Mouse (Mus musculus) left cerebral cortex, postnatal 36 days (tissue): ENCODE measurements around the gene Atp13a4. TPM values are rescaled to one million over a fixed set of nuclear protein-coding genes. Genes with fewer than 3 reads are reported as not detected.

Experiments
- DNase-seq, 2 experiments: peaks; one replicate each; pipeline ENCODE4 v3.0.0; 2021 to 2022; ENCODE audit warnings: low spot score in 2 of 2, mixed read lengths in 1 of 2
- intact Hi-C: fragments of 180-260 bp; cut with DNase I; formaldehyde crosslinking; loops from one replicate; pipeline ENCODE4 v1.15.1; 2025
- total RNA-seq, 2 experiments: library from RNA; stranded (reverse); gene quantifications; 2 replicates each; pipeline ENCODE4 v1.2.3; 2021

Gene Atp13a4
- total RNA-seq, 2 experiments from 2014 or later: 10.3 to 12.7 TPM

GRCm38 (mm10) chr16:29504198-29504597, 40.5 kb downstream of the Atp13a4 start:
- intact Hi-C loops: no loop called here
- peak in 1 of 2 experiments; percentile 22 for DNase-seq

DNA sequence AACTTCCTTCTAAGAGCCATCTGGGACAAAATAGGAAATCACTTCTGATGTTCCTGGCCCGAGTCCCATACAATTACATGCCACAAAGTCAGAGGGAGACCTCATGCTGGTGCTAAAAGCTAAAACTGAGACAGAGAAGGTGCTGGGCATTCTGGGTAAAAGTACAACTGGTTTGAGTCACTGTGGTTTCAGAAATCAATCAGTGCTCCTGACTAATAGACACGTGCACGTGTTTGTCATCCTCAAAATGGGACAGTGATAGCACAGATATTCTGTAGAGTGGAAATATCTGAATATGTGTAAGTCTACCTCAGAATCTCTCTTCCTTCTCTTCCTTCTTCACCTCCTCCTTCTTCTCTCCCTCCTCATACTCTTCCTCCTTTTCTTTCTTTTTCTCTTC, 53.6 kb downstream of the Atp13a4 start:
- no peak for DNase-seq
- intact Hi-C loops: no loop called here

GRCm38 (mm10) chr16:29481439-29481838, 63.2 kb downstream of the Atp13a4 start:
- intact Hi-C loops: no loop called here
- DNase-seq: no peak

GRCm38 (mm10) chr16:29480396-29480795, 64.3 kb downstream of the Atp13a4 start:
- no peak for DNase-seq
- intact Hi-C loops: no loop called here

DNA sequence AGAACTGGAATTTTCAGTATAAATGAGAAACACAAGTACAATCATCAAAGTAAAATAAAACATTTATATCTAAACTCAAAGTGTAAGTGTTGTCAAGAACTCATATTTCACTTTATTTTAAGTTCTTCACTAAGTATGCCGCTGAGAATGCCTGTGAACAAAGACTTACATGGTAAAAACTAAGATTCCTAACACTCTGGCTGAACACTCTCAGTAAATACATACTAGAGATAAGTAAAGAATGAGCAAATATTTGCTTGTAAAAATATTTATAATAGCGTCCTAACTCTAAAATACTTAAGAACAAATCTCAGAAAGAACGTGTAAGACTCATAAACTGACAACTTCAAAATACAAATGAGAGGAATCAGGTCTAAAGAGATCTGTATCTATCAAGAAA, 80.9 kb downstream of the Atp13a4 start:
- DNase-seq: no peak

DNA sequence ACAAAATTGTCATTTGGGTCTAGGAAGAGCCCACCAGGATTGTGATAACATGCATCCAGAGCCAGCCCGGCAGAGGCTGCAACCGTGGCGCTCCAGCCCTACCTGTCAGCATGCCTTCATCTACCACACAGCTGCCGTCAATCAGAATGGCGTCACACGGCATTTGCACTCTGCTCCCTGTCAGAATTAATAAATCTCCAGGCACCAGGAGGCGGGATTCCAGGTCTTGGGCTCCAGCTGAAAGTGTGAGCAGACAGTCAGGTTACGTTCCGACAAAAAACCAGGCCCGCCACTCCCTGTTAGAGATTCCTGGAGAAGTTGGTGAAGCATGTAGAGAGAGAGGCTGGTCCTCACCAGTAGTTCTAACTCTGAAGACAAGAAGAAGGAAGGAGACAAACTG, 85.3 kb downstream of the Atp13a4 start:
- no peak for DNase-seq
- intact Hi-C loops: loop anchor here (5.0 to 10.0 kb wide), 2 partner anchors 103 to 625 kb away; no protein-coding TSS in a partner anchor

More for the DNA sequence above, 80.9 kb downstream of the Atp13a4 start:
- intact Hi-C loops: loop anchor here (2.0 kb wide), 1 partner anchor 77 kb away; no protein-coding TSS in a partner anchor

- no peak for DNase-seq
- intact Hi-C loops: loop anchor here (5.0 to 10.0 kb wide), 2 partner anchors 105 to 622 kb away; no protein-coding TSS in a partner anchor
These were observed 87.8 kb downstream of the Atp13a4 start for GRCm38 (mm10) chr16:29456851-29457250.

- DNase-seq: no peak
- intact Hi-C loops: loop anchor here (10.0 kb wide), 1 partner anchor 618 kb away; no protein-coding TSS in a partner anchor
These were observed 91.4 kb downstream of the Atp13a4 start for GRCm38 (mm10) chr16:29453282-29453681.

GRCm38 (mm10) chr16:29451706-29452105, 93.0 kb downstream of the Atp13a4 start:
- intact Hi-C loops: loop anchor here (10.0 kb wide), 1 partner anchor 617 kb away; no protein-coding TSS in a partner anchor
- DNase-seq: peak; percentile 28 to 54

- no peak for DNase-seq
- intact Hi-C loops: no loop called here
These were observed 102.5 kb downstream of the Atp13a4 start for GRCm38 (mm10) chr16:29442126-29442525.

- intact Hi-C loops: no loop called here
- DNase-seq: no peak
These were observed 103.2 kb downstream of the Atp13a4 start for GRCm38 (mm10) chr16:29441405-29441985.

- intact Hi-C loops: loop anchor here (10.0 kb wide), 1 partner anchor 593 kb away; no protein-coding TSS in a partner anchor
- DNase-seq: no peak
These were observed 106.6 kb downstream of the Atp13a4 start for GRCm38 (mm10) chr16:29438045-29438444.

DNA sequence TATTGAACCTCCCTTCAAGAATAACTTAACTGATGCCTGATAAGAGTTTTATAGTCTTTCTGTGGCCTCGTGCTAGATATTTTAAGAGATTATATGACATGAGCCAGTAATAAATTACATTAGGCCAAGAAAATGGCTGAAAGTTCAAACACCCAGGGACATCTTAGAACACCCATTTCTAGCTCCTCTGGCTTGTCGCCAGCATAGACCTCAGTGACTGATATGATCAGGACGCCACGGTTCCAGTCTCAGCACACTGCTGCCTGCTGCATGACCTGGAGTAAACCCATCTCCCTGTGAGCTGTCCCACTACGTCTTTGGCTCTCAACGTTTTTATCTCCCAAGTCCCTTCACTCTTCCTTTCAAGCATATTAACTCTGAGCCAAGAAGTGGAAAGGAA, 108.9 kb downstream of the Atp13a4 start:
- no peak for DNase-seq
- intact Hi-C loops: loop anchor here (10.0 kb wide), 1 partner anchor 591 kb away; no protein-coding TSS in a partner anchor

DNA sequence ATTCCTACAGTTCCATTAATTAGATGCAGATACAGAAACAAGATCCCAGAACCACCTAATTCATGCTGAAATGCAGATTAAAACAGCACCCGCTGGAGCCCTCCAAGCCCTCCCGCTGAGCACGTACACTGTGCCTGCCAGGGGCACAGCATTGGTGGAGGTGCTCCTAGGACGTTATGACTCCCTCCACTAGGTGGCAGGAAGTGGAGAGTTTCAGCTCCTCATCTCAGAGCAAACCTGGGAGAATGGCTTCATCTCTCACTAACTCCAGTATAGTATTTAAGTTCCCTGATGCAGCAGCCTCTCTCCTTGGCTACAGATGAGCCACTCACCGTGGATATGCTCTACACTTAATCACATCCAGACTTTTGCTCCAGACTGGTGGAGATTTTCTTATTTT, 110.0 kb downstream of the Atp13a4 start:
- DNase-seq: peak; percentile 40
- intact Hi-C loops: loop anchor here (10.0 kb wide), 1 partner anchor 590 kb away; no protein-coding TSS in a partner anchor

DNA sequence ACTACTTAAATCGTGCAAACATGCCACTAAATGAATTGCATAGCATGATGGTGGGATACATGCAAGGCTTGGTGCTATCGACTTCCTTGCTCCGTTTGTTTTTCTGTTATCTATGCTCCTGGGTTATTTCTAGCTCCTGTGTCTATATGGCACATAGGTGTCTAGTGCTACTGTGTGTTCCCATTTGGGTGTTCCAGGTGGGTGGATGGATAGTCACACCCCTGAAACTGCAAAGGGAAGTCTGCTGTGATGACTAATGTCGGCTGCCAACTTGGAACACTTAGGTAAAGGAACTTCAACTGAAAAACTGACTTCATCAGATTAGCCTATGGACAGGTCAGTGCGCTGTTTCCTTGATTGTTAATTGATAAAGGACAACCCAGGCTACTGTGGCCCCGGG, 129.8 kb downstream of the Atp13a4 start:
- intact Hi-C loops: no loop called here
- peak; percentile 28 to 43 for DNase-seq

DNA sequence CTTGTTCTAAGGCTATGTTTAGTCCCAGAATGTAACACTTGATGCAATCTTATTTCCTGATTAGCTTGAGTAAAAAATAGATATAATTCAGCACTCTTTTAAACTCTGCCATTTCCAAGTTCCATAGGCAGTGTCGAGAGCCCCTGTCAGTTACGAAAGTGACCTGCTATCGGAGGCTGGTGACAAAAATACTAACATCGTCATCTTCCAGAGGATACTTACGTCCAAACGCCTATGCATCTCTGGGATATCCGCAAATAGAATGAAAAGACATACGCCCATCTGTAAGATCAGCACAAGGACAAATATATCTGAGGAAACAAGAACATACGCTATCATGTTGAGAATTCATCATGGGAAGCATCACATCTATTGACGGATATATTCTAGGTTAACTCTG, 137.3 kb downstream of the Atp13a4 start:
- no peak for DNase-seq
- intact Hi-C loops: no loop called here

- intact Hi-C loops: no loop called here
- no peak for DNase-seq
These were observed 145.6 kb downstream of the Atp13a4 start for GRCm38 (mm10) chr16:29399079-29399478.

- no peak for DNase-seq
- intact Hi-C loops: no loop called here
These were observed 159.9 kb downstream of the Atp13a4 start for GRCm38 (mm10) chr16:29384781-29385180.

GRCm38 (mm10) chr16:29378458-29378857, 166.2 kb downstream of the Atp13a4 start, which contains the start of gene Atp13a5:
Gene Atp13a5 (minus strand): TSS chr16:29378732.
- intact Hi-C loops: no loop called here
- DNase-seq: no peak

- intact Hi-C loops: no loop called here
- DNase-seq: peak; percentile 26 to 38
These were observed 170.0 kb downstream of the Atp13a4 start for GRCm38 (mm10) chr16:29374636-29375035.
